Mouse (Mus musculus): ENCODE measurements around the gene Mtor.
A peak's percentile ranks its signal among the peaks of the same experiment; 100 is the strongest.

The Mtor gene

DNA sequence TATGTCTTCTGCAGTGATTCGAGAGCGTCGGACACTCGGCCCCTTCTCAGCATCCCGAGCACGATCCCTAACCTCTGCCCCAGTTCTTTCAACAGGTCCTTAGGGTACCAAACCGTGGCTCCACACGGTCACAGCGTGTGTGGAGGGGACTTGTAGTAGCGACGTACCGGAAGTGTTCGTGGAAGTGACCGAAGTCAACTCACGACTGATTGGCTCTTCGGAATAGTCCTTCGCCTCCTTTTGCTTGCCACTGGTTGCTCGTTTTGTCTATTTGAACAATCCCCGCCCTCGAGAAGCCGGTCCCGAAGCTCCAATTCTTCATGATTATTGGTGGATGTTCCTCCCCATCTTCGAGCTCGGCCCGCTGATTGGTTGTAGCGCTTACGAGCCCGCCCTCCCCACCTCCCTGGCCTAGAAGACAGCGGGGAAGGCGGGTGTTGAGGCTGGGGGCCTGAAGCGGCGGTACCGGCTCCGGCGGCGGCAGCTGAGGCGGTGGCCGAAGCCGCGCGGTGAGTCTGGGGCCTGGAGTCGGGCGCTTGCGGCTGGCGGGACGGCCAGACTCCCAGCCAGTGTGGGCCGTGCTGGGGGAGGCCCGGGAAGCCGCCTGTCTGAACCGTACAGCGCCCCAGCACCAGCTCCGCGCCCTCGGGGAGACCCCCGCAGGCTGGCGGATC, at the start of gene Mtor:
Mtor (plus strand) TSS at position 433 of the 674 bp plus-strand sequence.
- peak; percentile 90 to 94 for DNase-seq (ENCODE audit: low spot score in 2 of 2)

DNA sequence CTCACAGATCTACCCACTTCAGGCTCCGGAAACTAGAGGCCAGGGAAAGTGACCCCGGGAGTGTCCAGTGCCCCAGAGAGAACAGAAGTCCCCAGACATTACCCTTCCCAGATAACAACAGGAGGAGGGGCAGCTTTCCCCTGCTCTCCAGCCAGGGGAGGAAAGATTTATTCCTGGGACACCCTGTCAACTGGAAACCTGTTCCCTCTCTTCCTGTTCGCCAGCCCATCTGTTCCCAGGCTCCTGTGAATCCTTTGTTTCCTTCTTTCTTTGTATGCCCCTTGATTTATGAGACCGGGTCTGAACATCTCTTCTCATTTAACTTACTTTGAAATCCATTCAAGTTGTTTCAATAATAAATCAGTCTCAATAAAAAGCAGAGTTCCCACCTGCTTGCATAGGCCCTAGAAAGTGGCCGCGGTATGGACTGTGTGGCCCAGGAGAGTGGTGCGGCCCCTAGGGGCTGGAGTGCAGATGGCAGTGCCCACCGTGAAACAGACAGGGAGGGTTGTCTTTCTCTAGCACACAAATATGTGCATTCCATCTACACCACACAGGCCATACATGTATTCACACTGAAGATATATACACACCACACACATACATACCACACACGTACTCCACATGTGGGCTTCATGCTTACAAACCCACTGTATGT, 48.8 kb upstream of the Mtor start:
- DNase-seq (ENCODE audit: low spot score in 2 of 2) = no peak

DNA sequence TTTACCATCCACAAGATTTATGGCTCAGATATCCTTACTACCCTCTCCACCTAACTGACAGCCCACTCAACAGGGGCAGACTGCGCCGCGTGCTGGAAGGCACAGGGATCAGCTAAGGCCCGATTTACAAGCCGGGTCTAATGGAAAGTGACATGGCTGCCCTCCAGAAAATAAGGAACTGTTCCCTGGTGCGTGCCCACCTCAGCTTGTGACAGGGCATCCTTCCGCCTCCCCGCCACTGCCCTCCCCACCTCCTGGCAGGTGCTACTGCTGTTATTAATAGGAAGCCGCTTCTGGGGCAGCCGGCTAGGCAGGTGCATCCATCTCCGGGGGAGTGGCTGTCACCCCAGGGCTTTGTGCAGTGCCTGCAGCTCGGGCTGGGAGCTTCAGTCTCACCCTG, 45.0 kb upstream of the Mtor start:
- DNase-seq (ENCODE audit: low spot score in 2 of 2) = no peak

DNA sequence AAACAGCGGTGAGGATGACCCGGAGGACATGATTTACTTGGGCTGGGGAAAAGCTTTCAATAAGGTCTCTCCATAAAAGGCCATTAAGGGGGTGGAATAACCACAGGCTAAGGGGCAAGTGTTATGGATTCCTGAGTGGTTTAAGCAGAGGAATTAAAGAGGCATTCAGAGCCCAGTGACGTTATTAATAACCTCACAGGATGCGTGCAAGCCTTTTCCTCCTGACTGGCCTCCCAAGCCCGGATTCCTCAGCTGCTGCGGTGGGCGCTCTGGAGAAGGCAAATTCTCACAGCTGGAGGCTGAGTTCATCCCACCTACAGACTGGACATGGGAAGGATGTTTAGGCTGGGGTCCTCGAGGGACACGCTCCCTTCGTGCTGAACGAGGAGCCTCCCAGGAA, 43.7 kb upstream of the Mtor start:
- no peak for DNase-seq (ENCODE audit: low spot score in 2 of 2)

DNA sequence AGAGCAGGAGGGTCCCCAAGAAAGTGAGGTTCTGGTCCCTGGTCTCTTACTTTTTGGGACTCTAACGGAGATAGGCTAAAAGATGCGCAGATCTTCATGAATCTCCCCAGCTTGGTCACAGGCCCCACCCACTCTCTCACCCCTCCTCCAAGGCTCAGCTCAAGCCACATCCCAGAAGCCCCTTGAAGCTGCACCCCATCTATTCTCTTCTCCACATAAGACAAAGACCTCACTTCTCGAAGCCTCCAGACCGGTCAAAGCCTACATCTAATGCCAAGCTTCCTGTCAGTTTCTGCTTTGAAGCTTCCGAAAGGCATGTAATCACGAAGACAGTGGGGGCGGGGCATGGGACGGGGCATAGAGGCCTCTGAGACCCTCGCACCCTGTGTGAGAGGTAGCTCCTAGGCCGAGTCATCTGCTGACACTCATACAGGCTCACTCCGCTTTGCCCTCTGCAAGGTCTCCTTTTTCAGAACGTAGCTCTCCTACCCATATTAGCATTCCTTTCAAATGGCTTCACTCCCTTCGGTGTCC, 43.1 kb upstream of the Mtor start:
- no peak for DNase-seq (ENCODE audit: low spot score in 2 of 2)

DNA sequence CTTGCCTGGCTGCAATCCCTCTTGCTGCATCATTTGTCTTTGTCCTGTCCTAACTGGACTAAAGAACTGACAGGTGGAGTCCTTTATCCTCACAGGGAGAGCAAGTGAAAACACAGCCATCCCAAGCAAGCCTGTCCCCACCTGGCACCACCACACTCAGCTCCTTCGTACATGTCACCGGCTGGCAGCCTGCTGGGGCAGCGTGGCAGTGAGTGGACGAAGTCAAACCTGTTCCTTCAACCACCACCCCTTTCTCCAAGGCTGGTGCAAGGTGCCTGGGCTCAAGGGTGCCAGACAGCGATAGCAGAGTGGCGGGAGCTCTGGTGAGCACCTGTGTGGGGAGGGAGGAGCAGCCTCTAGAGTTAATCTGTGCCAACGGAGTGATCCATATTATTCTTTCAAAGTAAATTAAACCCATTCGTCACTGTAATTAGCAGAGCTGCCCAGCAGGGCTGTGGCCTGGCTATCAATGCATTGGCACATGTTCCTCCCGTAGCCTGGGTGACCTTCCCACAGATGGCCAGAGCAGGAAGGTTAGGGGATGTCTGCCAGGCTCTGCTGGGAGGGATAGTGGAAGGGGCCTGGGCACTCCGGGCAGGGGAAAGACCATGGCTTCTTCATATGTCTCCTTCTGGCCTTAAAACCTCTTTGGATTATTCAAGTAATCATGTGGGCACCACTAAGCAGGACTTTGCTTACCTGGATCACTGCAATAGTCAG, 40.0 kb upstream of the Mtor start:
- no peak for DNase-seq (ENCODE audit: low spot score in 2 of 2)

DNA sequence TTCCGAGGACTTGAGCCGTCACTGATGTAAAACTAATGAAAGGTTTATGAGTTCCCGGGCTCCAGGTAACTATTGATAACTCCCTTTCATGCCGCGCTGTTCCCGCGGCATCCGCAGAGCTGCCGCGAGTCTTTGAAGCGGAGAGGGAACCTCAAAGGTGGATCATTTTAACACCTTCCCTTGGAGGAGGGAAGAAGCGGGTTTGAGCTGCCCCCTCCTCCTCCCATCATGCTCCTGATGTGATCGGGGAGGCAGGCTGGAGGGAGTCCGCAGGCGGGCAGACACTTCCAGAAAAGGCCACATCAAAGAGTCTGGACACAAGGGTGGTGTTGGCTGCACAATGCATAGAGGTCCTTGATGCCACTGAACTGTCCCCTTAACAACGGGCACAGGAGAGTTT, 32.8 kb upstream of the Mtor start:
- no peak for DNase-seq (ENCODE audit: low spot score in 2 of 2)

DNA sequence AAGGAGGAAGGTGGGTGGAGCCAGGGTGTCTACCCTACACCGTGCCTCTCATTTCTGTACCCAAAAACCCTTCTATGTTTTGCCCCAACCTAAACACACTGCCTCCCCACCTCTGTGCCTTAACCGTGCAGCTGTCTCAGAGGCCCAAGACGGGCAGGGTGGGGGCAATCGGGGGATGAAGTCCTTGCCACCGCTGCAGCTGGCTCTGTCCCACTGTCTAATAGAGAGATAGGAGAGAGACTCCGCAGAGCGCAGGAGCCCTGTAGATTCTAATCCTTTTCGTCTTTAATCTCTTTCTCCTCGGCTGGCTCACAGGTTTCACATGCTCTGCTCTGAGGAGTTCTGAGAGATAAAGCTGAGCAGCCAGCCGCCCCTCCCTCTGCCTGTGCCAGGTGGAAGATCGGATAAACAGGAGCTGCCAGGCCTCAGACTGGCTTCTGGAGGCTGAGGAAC, 31.3 kb upstream of the Mtor start:
- DNase-seq (ENCODE audit: low spot score in 2 of 2) = no peak

DNA sequence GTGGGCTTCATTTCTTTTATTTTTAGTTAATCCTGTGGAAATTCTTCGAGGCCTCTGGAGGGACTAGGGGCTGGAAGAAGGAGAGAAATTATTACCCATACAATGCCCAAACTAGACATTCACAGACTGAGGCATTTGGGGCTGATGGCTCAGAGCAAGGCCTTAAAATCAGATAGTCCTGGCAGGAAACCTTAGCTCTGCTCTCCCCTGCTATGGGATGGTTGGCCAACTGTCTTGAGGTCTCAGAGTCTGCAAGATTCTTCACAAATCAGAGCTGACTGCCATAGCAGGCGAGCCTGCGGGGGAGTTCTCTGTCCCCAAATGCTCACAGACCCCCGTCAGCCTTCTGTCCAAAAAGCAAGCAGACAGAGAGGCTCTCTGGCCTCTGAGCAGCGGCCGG, 30.9 kb upstream of the Mtor start:
- DNase-seq (ENCODE audit: low spot score in 2 of 2) = no peak

DNA sequence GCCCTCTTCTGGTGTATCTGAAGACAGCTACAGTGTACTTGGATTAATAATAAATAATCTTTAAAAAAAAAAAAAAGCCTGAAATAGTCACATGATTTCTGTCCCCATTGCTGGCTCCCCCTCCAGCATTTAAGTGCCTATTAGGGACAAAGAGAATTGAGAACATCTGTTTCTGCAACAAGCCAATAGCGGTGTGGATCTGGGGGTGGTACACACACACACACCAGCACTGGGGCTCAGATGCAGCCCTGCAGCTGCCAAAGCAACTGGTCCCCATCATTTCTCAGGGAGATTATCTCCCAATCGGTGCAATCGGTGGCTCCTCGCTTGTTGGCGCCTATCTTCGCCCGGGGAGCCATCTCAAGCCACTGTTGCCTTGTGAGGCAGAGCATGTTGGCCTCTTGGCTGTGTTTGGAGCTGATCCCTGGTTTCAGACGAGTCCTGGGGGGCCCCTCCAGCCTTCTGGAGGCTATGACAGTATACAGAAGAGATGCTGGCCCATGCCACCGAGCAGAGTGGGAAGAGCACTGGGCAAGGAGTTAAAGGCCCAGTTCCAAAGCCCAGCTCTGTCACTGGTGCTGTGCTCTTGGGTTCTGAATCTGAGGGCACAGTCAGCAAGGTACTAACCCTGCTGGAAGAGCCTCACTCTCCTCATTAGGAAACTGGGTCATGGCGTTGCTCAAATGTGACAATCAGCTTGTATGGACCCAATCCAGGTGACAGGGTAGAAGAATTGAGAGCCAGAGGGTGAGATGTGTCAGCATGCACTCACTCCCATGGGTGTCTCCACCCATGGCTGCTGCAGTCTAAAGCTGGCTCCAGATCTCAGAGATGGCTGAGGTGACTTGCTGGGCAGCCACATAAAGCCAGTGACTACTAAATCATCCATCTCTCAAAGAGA, 21.2 kb upstream of the Mtor start:
- no peak for DNase-seq (ENCODE audit: low spot score in 2 of 2)

DNA sequence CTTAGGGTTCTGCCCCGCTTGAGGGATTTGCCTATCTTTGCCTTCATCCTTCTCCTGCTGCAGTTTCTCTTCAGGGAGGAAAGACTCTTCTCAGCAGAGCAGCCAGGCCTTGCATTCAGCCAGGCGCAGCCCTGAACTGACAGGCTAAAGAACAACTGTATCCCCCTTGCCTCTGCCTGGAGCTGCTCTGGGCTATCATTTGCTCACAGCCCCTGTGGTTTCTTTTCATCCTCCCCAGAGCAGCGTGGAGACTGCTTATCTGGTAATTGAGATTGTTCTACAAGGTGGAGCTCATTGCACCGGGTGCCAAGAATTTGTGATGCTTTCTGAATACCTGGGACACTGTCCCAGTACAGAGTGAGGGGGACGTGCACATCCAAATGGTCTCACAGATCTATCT, 19.9 kb upstream of the Mtor start:
- no peak for DNase-seq (ENCODE audit: low spot score in 2 of 2)

DNA sequence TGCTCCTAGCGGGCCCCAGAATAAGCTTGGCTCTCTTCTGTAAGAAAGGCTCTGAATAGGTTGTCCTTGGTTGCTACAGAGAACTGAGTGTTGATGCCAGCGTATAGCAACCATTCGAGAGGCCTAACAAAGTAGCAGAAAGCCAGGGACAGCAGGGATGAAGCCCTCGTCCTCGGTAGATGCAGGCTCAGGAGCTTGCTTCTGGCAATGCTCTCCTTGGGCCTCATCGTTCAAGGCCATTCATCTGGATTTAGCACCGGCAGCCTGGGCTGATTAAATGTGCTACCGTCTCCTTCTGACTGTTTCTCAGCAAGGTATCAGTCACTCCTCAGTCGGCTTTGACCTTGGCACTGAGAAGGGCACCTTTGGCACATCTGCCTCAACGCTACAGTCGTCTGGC, 19.3 kb upstream of the Mtor start:
- no peak for DNase-seq (ENCODE audit: low spot score in 2 of 2)

DNA sequence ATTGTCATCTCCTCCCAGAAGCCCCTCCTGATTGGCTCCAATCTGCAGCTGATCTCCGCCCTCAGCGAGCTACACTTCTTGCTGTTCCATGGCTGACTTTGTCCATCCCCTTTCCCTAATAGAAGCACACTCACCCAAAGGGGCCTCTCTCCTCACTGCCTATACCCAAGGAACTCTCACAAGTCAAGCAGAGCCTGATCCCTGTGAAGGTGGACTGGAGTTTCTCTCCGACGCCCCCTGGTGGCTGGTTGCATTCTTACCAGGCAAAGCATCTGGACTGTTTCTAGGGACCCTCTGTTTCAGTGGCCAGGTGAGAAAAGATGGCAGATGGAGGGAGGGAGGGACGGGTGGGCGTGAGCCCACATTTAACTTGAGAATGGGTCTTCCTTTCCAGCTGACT, 18.7 kb upstream of the Mtor start:
- DNase-seq (ENCODE audit: low spot score in 2 of 2) = peak; percentile 14 to 77

DNA sequence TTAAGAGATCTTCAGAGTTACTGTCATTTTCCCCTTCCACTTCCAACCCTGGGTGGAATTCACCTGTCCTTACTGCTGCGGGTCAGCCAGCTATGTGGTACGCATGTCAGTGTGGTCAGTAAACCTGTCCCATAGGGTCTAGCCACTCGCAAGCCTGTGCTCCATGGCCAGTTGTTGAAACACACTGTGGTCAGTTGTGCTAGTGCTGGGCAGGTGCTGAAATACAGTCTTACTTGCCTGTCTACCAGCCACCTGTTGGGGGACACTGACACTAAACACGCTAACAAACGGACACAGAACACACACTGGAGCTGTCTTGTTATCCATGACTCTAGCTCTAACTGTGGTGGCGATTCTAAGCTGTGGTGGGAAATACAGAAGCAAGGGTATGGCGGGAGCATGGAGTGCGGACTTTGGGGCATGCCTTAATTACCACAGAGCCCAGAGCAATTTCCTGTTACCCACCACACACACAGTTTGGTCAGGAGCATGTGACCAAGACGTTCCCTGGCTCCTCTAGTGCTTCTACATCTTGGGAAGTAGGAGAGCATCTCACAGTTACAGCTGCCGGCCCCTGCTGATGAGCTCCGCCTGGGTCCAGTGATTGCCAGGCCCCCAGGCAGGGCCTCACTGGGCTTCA, 17.4 kb upstream of the Mtor start:
- no peak for DNase-seq (ENCODE audit: low spot score in 2 of 2)

DNA sequence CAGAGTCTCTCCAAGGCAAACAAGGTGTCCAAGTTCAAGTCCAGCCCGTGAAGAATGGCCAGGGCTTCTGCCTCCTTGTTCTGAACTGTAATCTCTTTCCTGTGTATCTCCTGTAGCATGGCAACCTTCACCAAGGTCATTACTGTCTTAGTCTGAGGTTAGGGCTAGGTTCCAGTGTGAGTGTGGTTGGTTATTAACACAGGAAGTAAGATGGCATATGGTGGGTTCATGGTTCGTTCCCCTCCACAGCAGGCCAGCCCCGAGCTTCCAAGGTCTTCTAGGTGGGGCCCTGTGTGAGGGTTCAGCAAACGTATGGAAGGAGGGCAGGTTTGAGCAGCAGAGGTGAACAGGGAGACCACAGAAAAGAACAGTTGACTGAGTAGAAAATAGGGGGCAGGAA, 15.9 kb upstream of the Mtor start:
- no peak for DNase-seq (ENCODE audit: low spot score in 2 of 2)

DNA sequence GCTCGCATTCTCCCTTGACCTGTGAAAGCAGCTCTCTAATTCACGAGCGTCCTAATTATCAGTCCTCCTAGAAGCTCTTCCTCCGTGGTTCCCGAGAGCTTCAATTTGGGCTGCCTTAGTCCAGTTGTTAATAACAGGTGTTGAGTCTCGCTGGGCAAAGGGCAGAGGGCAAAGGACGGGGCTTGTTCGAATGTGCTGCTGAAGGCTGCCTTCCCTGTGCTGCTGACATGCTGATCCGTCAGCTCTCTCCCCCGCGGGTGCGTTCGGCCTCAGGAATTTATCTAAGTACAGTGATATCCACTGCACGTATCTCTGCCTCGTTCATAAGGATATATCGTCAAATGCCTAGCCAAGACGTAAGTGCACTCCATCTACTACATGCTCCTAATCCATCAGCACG, 15.1 kb upstream of the Mtor start:
- DNase-seq (ENCODE audit: low spot score in 2 of 2) = no peak

DNA sequence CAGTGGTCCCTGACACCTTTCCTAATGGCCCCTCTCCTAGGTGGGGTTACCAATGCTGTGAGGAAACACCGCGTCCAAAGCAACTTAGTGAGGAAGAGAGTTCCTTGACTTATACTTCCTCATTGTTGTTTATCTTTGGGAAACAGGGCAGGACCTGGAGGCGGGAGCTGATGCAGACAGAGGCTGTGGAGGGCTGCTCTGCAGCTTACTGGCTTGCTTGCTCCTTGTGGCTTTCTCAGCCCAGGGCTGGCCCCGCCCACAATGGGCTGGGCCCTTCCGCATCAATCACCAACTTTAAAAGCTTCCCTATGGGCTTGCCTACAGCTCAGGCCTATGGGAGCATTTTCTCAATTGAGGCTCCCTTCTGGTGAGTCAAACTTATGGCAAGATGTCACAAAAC, 14.6 kb upstream of the Mtor start:
- no peak for DNase-seq (ENCODE audit: low spot score in 2 of 2)

DNA sequence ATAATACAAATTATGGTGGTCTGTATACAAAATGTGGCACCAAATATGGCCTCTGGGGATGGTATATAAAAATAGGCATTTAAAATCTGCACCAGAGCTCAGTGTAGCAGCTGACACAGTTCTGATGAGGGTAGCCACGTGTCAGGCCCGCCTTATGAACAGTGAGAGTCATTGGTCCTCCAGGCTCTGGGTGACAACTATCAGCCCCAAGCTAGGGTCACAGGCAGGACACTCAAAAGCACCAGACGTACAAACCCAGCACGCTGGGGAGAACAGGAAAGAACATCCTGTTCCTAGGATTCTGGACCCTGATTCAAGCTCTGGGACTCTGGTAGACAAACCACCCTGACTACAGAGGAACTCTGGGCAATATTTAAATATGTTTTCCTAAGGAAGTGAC, 13.9 kb upstream of the Mtor start:
- DNase-seq (ENCODE audit: low spot score in 2 of 2) = no peak

DNA sequence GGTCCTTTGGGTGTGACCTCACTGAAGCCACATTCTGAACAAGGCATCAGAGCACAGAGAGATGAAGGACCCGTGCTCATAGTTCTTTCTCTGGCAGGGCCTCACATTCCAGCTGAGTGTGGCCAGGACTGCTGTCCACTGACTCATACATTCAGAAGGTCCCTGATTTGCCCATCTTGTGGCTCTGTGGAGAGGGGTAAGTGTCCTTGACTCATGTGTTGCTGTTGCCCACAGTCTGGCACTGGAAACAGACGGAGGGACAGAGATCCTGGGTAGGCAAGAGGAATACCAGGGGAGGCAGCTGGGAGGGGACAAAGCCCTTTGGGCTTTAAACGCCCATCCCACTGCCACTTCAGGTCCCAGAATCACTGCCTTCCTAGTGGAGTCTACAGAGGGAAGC, 13.3 kb upstream of the Mtor start:
- DNase-seq (ENCODE audit: low spot score in 2 of 2) = no peak

DNA sequence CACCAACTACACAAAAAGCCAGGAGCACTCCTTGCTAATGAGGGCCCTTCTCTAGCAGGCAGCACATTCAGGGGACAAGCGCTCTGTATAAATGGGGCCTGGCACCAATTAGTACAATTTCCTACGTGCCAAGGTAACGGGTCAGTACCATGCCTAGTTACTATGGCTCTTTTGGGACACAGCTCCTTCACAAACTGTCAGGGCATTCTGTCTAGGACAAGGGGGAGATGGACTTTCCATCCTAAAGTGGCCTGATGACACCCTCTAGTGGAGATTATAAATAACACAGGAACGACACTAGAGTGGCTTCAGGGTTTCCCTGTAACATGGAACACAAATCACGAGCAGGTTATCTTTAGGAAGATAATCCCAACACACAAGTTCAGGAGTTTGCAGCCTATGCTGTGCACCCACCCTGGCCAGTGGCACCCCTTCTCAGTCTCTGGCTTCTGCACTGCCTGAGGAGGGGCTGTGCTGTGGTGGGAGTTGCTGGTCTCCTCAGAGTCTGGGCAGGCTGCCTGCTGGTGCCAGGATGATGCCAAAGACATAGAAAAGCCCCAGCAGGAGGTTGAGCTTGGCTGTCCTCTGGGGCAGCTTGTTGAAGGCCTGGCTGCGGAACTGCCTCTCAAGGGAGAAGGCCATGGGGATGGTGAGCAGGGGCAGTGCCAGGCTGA, 12.6 kb upstream of the Mtor start:
- DNase-seq (ENCODE audit: low spot score in 2 of 2) = no peak

DNA sequence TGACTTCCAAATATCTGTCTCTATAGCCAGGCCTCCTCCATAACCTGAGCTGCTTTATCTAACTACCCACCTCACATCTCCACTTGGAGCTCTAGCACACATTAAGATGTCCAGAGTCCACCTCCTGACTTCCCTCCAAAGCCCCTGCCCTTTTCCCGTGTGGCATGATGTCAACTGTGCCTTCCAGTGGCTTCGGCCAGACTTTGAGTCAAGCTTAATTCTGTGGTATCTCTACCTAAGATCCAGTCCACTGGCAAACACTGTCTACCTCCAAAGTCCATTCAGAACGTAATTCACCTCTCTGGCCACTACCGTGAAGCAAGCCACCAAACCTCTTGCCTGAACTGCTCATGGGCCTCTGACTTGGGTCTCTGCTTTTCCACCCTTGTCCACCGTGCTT, 6.5 kb upstream of the Mtor start:
- no peak for DNase-seq (ENCODE audit: low spot score in 2 of 2)

Measured in thymus, postnatal 10 days (tissue).